Mouse (Mus musculus): ENCODE data around the gene Naga. TPM values are rescaled to one million over a fixed set of nuclear protein-coding genes. Genes with fewer than 3 reads are reported as not detected.
A peak's percentile ranks its signal among the peaks of the same experiment; 100 is the strongest.

Naga gene
- polyA plus RNA-seq (2015; fragmentation: Nextera tagmentation; extraction: Ambion mirVana), result 42.2 and 44.7 TPM in 2 replicates

DNA sequence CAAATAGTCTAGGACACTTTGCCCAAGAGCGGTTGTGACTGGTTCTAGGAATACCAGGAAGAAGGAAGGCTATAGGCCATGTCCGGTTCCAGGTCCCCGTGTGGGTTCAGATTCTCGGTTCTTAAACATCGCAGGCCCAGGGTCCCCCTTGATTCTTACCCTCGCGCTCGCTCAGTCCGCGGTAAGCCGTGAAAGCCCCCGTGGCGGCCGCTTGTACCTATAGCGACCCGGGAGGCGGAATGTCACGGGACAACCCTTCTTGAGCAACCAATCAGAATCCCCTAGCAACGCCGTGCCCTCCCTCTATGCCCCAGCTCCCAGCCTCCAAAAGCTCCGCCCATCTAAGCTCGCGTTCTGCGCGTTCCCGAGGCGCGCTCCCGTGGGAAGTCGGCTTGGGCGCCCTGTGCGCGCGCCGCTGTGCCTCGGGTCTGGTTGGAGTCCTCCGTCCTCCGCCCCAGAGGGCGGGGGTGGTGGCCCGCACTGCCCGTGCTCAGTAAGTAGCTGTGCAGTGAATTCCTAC is at the start of gene Naga, which contains the start of the genes Pheta2 and Smdt1:
Gene Naga (minus strand): TSS at position 333 of the 520 bp plus-strand sequence.
Gene Pheta2 (plus strand): TSS at position 350 of the 520 bp plus-strand sequence.
Gene Smdt1 (plus strand): TSS at position 367 of the 520 bp plus-strand sequence.
- peak within 1 kb of the TSS; percentile 89 for H3K27ac ChIP-seq (replicated peaks)
- under 1% methylated on average over 41 of the region's 41 CpGs for WGBS
- H3K4me1 ChIP-seq, result peaks cover 48% of the 10 kb centered on the region
- peak within 1 kb of the TSS; percentile 80 for H3K9ac ChIP-seq
- peak within 1 kb of the TSS; percentile 63 for H3K4me3 ChIP-seq
- ATAC-seq (ENCODE audit: extremely low read depth, insufficient number of reproducible peaks, low FRiP score, low TSS enrichment), result peak; percentile 84
- peaks cover 32% of the 10 kb centered on the region for H3K36me3 ChIP-seq
- H3K9me3 ChIP-seq, result no peaks in the 10 kb centered on the region
- H3K4me2 ChIP-seq, result peak within 1 kb of the TSS; percentile 93
- H3K27me3 ChIP-seq (replicated peaks), result no peaks in the 10 kb centered on the region

DNA sequence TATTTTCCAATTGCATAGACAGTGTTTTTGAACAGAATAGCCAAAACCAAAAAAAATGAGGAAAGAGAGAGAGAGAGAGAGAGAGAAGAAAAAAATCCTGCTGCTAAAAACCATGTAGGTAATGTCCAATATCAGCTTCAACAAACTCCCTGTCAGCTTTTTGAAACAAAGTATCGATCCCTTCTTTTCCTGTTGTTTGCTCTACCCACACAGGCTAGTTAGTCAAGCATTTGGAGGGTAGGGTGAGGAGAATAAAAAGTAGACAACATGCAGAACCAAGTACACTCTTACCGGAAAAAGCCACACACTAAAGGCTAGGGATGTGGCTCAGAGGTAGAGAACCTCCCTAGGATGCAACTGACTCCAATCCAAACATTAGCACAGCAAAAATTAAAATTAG is 47.0 kb upstream of the Naga start:
- no peaks in the 10 kb centered on the region for H3K27me3 ChIP-seq (replicated peaks)
- no peak overlapping the region for H3K4me3 ChIP-seq
- no peaks in the 10 kb centered on the region for H3K9me3 ChIP-seq
- peaks cover 5% of the 10 kb centered on the region for H3K4me1 ChIP-seq
- H3K36me3 ChIP-seq, result no peaks in the 10 kb centered on the region
- no peak overlapping the region for H3K4me2 ChIP-seq
- H3K27ac ChIP-seq (replicated peaks), result no peak overlapping the region
- WGBS, result 83% methylated on average over 2 of the region's 2 CpGs
- ATAC-seq (ENCODE audit: extremely low read depth, insufficient number of reproducible peaks, low FRiP score, low TSS enrichment), result no peak
- H3K9ac ChIP-seq, result no peak overlapping the region

DNA sequence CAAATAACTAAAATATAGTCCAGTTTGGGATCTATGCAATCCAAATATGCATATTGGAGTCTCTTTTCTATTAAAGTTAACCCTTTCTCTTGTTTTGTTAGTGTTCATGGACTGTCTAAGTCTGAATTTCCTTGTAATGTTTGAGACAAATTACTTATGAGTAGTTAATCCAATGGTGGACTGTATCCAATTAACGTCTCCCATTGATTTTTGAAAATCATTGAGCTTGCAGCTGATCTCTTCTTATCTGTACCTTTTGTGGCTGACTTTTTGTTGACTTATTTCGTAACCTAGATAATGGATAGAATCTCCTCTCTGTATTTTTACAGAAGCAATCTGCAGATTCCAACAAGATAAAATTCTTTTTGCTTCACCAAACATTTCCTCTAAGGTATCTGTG is 43.7 kb upstream of the Naga start:
- no peaks in the 10 kb centered on the region for H3K9me3 ChIP-seq
- ATAC-seq (ENCODE audit: extremely low read depth, insufficient number of reproducible peaks, low FRiP score, low TSS enrichment), result no peak
- WGBS, result 80% methylated on average over 2 of the region's 2 CpGs
- H3K4me2 ChIP-seq, result no peak overlapping the region
- no peaks in the 10 kb centered on the region for H3K27me3 ChIP-seq (replicated peaks)
- peaks cover 34% of the 10 kb centered on the region for H3K4me1 ChIP-seq
- no peak overlapping the region for H3K9ac ChIP-seq
- H3K4me3 ChIP-seq, result no peak overlapping the region
- H3K36me3 ChIP-seq, result no peaks in the 10 kb centered on the region
- no peak overlapping the region for H3K27ac ChIP-seq (replicated peaks)

DNA sequence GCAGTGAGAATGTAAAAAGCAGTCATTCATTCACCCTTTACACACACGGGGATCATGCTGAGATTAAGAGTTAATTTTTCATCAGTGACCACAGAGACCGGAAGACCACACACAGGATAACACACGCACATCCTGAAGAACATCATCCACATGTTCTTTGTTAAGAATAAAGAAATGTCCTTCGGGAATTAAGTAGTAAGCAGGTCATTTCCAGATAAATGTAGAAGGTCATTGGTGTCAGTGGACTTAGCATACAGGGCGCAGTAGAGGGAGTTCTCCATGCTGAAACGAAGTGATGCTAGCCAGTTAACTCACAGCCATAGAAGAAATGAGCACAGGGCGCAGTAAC is 42.0 kb upstream of the Naga start:
- Histone ChIP-seq H3K4me3 (peak overlapping the region; percentile 56), H3K4me1 (peaks cover 51% of the 10 kb centered on the region), H3K27ac (replicated peaks) (peak overlapping the region; percentile 46), H3K9ac (peak overlapping the region; percentile 80), H3K27me3 (replicated peaks) (no peaks in the 10 kb centered on the region), H3K4me2 (peak overlapping the region; percentile 75), H3K9me3 (no peaks in the 10 kb centered on the region), H3K36me3 (no peaks in the 10 kb centered on the region)
- WGBS, result 33% methylated on average over 7 of the region's 7 CpGs
- no peak for ATAC-seq (ENCODE audit: extremely low read depth, insufficient number of reproducible peaks, low FRiP score, low TSS enrichment)

DNA sequence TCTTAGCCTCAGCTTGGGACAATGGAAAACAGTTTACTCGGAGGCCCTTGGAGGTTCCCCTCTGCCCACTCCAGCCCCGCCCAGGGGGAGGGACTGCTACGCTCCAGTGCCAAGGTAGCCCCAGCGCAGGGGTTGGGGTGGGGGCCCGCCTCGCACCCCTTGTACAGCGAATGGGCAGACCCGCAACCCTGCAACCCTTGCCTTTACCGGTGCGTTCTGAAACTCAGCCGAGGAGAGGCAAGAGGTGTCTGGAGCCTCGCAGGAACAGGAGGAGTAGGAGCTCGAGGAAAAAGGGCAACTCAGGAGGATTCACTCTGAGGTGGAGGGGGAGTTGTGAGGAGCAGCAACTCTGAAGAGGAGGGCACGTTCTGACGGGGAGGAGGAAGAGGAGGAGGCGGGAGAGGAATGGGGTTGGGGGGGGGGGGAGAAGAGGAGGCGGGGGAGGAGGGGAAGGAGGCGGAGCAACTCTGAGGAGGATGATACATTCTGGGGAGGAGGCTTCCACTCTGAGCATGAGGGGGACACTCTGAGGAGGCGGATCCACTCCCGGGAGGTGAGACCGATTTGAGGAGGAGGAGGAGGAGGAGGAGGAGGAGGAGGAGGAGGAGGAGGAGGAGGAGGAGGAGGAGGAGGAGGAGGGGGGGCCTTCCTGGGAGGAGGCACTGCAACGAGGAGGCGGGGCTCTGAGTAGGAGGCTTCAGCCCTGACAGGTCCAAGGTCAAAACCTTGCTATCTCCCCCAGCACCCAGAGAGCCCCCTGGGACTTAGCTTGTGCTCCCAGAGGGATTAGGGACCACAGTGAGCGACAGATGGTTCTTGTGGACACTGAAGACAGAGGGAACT is 41.4 kb upstream of the Naga start, which contains the start of gene Cyp2d22:
Gene Cyp2d22 (minus strand): TSS at position 390 of the 843 bp plus-strand sequence.
- peak within 1 kb of the TSS; percentile 75 for H3K27ac ChIP-seq (replicated peaks)

DNA sequence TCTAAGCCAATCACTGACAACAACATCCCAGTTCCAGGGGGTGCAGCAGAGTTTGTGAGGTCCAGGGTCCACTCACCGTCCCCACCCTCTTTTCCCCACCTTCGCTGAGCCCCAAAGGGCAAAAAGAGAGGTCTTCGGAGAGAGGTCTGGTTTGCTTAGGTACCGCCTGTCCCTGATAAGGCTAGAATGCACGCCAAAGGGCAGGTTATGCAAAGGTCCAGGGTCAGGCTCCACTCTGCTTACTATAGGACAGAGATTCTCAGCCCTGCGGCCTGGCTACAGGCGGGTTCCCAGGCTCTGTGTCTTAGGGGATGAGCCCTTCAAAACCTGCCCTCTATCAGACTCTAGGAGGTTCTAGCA is 40.8 kb upstream of the Naga start:
- no peak for ATAC-seq (ENCODE audit: extremely low read depth, insufficient number of reproducible peaks, low FRiP score, low TSS enrichment)
- no peaks in the 10 kb centered on the region for H3K27me3 ChIP-seq (replicated peaks)
- no peaks in the 10 kb centered on the region for H3K36me3 ChIP-seq
- WGBS, result 10% methylated on average over 7 of the region's 7 CpGs
- H3K9ac ChIP-seq, result peak overlapping the region; percentile 80
- H3K4me3 ChIP-seq, result peak overlapping the region; percentile 56
- H3K27ac ChIP-seq (replicated peaks), result peak overlapping the region; percentile 75
- H3K4me1 ChIP-seq, result peaks cover 52% of the 10 kb centered on the region
- H3K9me3 ChIP-seq, result no peaks in the 10 kb centered on the region
- H3K4me2 ChIP-seq, result peak overlapping the region; percentile 75

More for the DNA sequence above, 41.4 kb upstream of the Naga start, which contains the start of gene Cyp2d22:
- Histone ChIP-seq H3K9ac (peak within 1 kb of the TSS; percentile 80), H3K9me3 (no peaks in the 10 kb centered on the region), H3K27me3 (replicated peaks) (no peaks in the 10 kb centered on the region), H3K4me1 (peaks cover 52% of the 10 kb centered on the region), H3K4me2 (peak within 1 kb of the TSS; percentile 75), H3K36me3 (no peaks in the 10 kb centered on the region), H3K4me3 (peak within 1 kb of the TSS; percentile 56)
- ATAC-seq (ENCODE audit: extremely low read depth, insufficient number of reproducible peaks, low FRiP score, low TSS enrichment), result peak; percentile 77
- WGBS, result 1% methylated on average over 18 of the region's 24 CpGs

DNA sequence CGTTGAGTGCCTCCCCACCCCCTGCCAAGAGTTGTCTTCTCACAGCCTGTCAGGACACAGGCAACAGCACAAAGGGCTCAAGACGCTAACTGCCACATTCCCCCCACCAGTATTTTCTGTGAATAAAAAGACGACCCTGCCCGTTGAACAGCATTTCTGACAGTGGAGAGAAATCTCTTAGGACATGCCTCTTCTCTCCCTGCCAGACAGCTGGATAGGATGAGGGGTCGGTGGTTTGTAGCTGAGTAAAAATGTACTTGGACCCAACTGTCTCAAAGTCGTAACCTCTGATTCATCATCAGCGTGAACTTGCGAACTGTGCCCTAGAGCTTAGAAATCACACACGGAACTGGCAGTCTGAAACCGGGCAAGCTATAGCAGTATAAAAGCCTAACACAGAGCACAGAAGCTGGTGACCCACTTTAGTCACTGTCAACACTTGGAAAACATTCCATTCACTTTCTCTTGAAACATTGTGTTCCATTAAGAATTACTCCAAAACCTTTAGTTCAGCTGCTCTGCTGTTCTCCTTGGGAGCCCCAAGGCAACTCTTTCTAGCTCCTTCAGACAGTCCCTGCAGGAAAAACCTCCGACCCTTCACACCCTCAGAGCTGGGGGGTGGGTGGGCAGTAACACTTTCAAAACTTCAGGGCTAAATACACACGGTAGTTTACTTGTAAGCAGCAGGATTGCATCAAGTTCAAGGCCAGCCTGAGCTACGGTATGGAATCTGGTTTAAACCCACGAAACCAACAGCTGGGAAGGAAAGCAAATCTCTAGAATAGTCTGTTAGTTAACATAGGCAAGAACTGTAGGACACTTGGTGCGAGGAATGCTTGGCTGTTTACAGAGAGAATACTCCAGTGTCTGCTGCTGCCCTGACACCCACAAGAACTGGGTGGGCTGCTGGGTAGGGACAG is 39.8 kb upstream of the Naga start:
- H3K9ac ChIP-seq, result peak overlapping the region; percentile 62
- no peaks in the 10 kb centered on the region for H3K9me3 ChIP-seq
- no peaks in the 10 kb centered on the region for H3K36me3 ChIP-seq
- no peaks in the 10 kb centered on the region for H3K27me3 ChIP-seq (replicated peaks)
- H3K4me3 ChIP-seq, result peak overlapping the region; percentile 56
- ATAC-seq (ENCODE audit: extremely low read depth, insufficient number of reproducible peaks, low FRiP score, low TSS enrichment), result no peak
- peak overlapping the region; percentile 75 for H3K4me2 ChIP-seq
- peak overlapping the region; percentile 75 for H3K27ac ChIP-seq (replicated peaks)
- 44% methylated on average over 15 of the region's 15 CpGs for WGBS
- H3K4me1 ChIP-seq, result peaks cover 52% of the 10 kb centered on the region

DNA sequence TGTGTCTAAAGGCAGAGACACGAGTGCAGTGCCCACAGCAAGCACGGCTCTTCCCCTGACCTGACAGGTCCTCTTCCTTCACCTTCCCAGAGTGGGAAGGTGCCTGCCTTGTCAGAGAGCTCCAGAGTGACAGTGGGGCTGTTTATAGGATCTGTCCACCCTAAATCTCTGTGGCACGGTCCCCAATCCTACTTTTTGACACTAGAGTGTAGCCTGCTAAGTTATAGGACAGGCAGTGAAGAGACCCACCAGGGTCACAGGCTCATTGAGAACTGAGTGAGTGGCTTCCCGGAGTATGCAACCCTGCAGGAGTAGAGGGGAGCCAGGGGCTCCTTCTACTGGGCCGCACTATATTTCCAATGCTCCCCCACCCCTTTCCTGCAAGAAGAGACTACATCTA is 39.0 kb upstream of the Naga start:
- no peak overlapping the region for H3K4me3 ChIP-seq
- 0 out of 2 replicates have a peak, but pooled peaks cover 4% of the 10 kb centered on the region for H3K36me3 ChIP-seq
- peaks cover 52% of the 10 kb centered on the region for H3K4me1 ChIP-seq
- H3K27ac ChIP-seq (replicated peaks), result peak overlapping the region; percentile 75
- peak overlapping the region; percentile 75; the same call in 1 of the 2 replicates for H3K4me2 ChIP-seq
- 63% methylated on average over 5 of the region's 5 CpGs for WGBS
- no peaks in the 10 kb centered on the region for H3K9me3 ChIP-seq
- ATAC-seq (ENCODE audit: extremely low read depth, insufficient number of reproducible peaks, low FRiP score, low TSS enrichment), result no peak
- H3K9ac ChIP-seq, result no peak overlapping the region
- no peaks in the 10 kb centered on the region for H3K27me3 ChIP-seq (replicated peaks)

DNA sequence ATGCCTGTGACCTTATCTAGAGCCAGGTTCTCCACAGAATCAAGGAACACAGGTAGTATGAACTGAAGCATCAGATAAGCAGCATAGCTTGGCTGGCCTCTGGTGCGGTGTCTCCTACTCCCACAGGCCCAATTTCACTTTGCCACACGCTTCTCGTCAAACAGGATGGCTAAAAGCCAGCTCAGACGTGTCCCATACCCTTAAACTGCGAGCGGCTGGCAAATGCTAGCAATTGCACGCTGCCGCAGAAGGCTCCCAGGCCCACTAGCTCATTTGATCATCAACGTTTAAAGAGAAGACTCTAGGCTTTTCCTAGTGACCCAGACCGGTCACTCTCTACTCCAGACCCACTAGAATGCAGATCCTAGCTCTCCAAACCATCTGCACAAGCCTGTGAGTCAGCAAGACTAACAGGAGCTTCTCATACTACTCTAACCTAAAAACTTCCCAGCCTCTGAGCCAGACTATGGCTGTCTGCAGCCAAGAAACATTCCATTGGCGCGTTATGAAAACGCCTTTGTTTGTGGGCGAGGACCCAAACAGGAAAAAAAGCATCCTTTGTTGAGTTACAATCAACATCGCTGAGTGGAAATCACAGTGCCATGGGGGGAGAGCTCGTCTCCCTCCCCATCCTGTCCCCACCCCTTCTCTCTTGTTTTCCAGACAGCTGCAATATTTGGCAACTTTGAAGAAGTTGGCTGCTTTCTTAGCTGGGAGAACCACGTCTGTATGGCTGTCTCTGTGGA is 37.8 kb upstream of the Naga start:
- Histone ChIP-seq H3K4me2 (no peak overlapping the region), H3K4me3 (no peak overlapping the region), H3K36me3 (0 out of 2 replicates have a peak, but pooled peaks cover 5% of the 10 kb centered on the region), H3K9me3 (no peaks in the 10 kb centered on the region), H3K27ac (replicated peaks) (peak overlapping the region; percentile 65), H3K27me3 (replicated peaks) (no peaks in the 10 kb centered on the region), H3K4me1 (peaks cover 52% of the 10 kb centered on the region), H3K9ac (peak overlapping the region; percentile 28; the same call in 1 of the 2 replicates)
- ATAC-seq (ENCODE audit: extremely low read depth, insufficient number of reproducible peaks, low FRiP score, low TSS enrichment), result no peak
- WGBS, result 62% methylated on average over 17 of the region's 17 CpGs

DNA sequence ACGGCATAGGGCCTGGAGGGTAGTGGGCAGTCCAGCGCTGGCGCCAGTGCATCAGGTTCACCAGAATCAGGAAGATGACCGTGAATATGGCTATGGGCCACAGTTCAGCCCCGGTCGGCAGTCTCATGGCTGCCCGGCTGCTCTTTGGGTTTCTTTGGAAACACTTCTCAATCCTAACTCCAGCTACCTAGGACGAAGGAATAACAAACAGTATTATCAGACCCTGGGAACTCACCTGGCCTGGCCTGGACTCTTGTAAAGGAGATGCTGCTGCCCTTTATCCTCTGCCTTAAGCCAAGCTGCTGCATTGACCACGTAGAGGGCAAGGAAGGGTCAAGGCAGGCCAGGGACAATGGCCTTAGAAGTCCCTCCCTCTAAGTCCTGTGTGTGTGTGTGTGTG is 37.1 kb upstream of the Naga start:
- WGBS, result 86% methylated on average over 9 of the region's 9 CpGs
- Histone ChIP-seq H3K4me2 (no peak overlapping the region), H3K4me1 (peaks cover 48% of the 10 kb centered on the region), H3K36me3 (0 out of 2 replicates have a peak, but pooled peaks cover 5% of the 10 kb centered on the region), H3K9me3 (no peaks in the 10 kb centered on the region), H3K27me3 (replicated peaks) (no peaks in the 10 kb centered on the region), H3K27ac (replicated peaks) (peak overlapping the region; percentile 65; the same call in 1 of the 2 replicates), H3K4me3 (no peak overlapping the region), H3K9ac (peak overlapping the region; percentile 28; the same call in 1 of the 2 replicates)
- no peak for ATAC-seq (ENCODE audit: extremely low read depth, insufficient number of reproducible peaks, low FRiP score, low TSS enrichment)

All from heart, embryonic 13.5 days (tissue).